ENCODE assay signal across 12 mouse cellular contexts in the genomic region with DNA sequence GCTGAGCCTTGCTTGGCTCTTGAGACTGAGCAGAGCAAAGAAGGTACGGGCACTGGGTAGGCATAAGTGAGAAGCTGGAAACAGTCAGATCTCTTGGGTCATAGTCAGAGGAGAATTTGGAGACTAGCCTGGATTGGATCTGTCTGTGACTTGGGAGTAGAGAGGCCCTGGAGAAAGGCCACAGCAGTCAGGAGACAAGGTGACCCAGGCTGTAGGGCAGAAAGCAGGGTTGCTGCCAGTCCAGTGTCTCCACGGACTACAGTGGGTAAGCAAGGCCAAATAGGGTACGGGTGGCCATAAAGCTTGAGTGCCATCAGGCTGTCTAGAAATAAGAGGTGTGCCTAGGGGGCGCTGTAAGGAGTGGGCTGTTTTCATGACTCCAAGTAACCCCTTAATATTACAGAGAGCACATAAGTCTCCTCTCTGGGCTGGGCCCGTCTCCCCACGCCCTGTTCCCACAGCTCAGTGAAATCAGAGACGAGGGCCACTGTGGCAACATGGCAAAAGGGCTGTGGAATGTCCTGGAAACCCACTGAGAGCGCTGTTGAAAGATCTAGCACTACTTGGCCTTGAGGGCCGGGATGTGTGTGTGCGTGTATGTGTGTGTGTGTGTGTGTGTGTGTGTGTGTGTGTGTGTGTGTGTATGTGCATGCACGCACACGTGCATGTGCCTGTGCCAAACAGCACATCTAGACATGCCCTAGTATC. TPM values are rescaled to one million over a fixed set of nuclear protein-coding genes. Genes with fewer than 3 reads are reported as not detected.
DNase-seq lines count a peak whose midpoint lies in the region; ATAC-seq and TF ChIP-seq lines count a peak whose summit lies in the region.
"Had no signal": no experiment of that assay in that cellular context is flagged by ENCODE, and none has a peak within 500 bp of the region (broad histone marks: within the 10 kb centered on the region; RNA-seq: fewer than 3 reads in every experiment).

No protein-coding gene starts in this region.

- 84% methylated on average over 12 of the region's 12 CpGs for WGBS in forebrain, postnatal 0 days
- 83% methylated on average over 12 of the region's 12 CpGs for WGBS in forebrain, embryonic 11.5 days
- 84% methylated on average over 12 of the region's 12 CpGs for WGBS in neural tube, embryonic 13.5 days
- 75% methylated on average over 12 of the region's 12 CpGs for WGBS in heart, embryonic 15.5 days
- WGBS in small intestine, adult 2 months, result 82% methylated on average over 12 of the region's 12 CpGs
- 84% methylated on average over 12 of the region's 12 CpGs for WGBS in forebrain, embryonic 16.5 days

- no peak for DNase-seq in forebrain, postnatal 0 days
- no peak for DNase-seq in forebrain, embryonic 11.5 days (ENCODE audit: low spot score)
- DNase-seq in neural tube, embryonic 10.5 days (ENCODE audit: extremely low spot score, low spot score), result no peak
- DNase-seq in retina, postnatal 1 day, result no peak
- DNase-seq: cerebellum, adult 9-10 months had no signal

- no peaks in the 10 kb centered on the region for H3K9me3 ChIP-seq in forebrain, postnatal 0 days (ENCODE audit: low read length)
- no peaks in the 10 kb centered on the region for H3K9me3 ChIP-seq in forebrain, embryonic 11.5 days (ENCODE audit: control insufficient read depth, low read length)
- no peaks in the 10 kb centered on the region for H3K9me3 ChIP-seq in neural tube, embryonic 13.5 days
- no peaks in the 10 kb centered on the region for H3K9me3 ChIP-seq in heart, embryonic 15.5 days (replicated peaks)
- no peaks in the 10 kb centered on the region for H3K9me3 ChIP-seq in forebrain, embryonic 16.5 days (ENCODE audit: control insufficient read depth, low read length)
- H3K9me3 ChIP-seq: limb, embryonic 15.5 days had no signal

- H3K4me1 ChIP-seq in forebrain, postnatal 0 days (ENCODE audit: insufficient read depth), result no peaks in the 10 kb centered on the region
- H3K4me1 ChIP-seq in forebrain, embryonic 11.5 days (replicated peaks; ENCODE audit: control insufficient read depth, insufficient read depth, low read length), result 0 out of 2 replicates have a peak, but pooled peaks cover 4% of the 10 kb centered on the region
- H3K4me1 ChIP-seq in neural tube, embryonic 13.5 days (replicated peaks), result peaks cover 14% of the 10 kb centered on the region
- peaks cover 23% of the 10 kb centered on the region for H3K4me1 ChIP-seq in heart, embryonic 15.5 days (replicated peaks)
- peaks cover 15% of the 10 kb centered on the region for H3K4me1 ChIP-seq in small intestine, adult 2 months (ENCODE audit: control insufficient read depth, insufficient read depth, insufficient read length, low read length)
- H3K4me1 ChIP-seq in forebrain, embryonic 16.5 days (replicated peaks; ENCODE audit: control insufficient read depth, insufficient read depth, low read length), result peaks cover 4% of the 10 kb centered on the region

- TF ChIP-seq CTCF in forebrain, postnatal 0 days (IDR thresholded peaks at IDR 0.05; ENCODE audit: low read depth), result peak; percentile 14; the same call in 1 of the 2 replicates
- no peak; the same call in 1 of the 2 replicates for TF ChIP-seq CTCF in small intestine, adult 2 months (IDR thresholded peaks at IDR 0.05; ENCODE audit: extremely low read depth, insufficient read length, insufficient replicate concordance, low read depth, low read length)

- H3K4me2 ChIP-seq in forebrain, postnatal 0 days (ENCODE audit: low read depth), result no peak overlapping the region
- H3K4me2 ChIP-seq in forebrain, embryonic 11.5 days (ENCODE audit: low read depth, low read length, severe bottlenecking), result no peak overlapping the region
- H3K4me2 ChIP-seq in neural tube, embryonic 13.5 days, result no peak overlapping the region
- no peak overlapping the region for H3K4me2 ChIP-seq in heart, embryonic 15.5 days
- H3K4me2 ChIP-seq in forebrain, embryonic 16.5 days (ENCODE audit: low read length), result no peak overlapping the region
- H3K4me2 ChIP-seq: limb, embryonic 15.5 days had no signal

- no peaks in the 10 kb centered on the region for H3K27me3 ChIP-seq in forebrain, postnatal 0 days (ENCODE audit: insufficient read depth, low read length)
- no peaks in the 10 kb centered on the region for H3K27me3 ChIP-seq in forebrain, embryonic 11.5 days (ENCODE audit: control insufficient read depth, insufficient read depth, low read length)
- H3K27me3 ChIP-seq in neural tube, embryonic 13.5 days, result peaks cover 6% of the 10 kb centered on the region
- no peaks in the 10 kb centered on the region for H3K27me3 ChIP-seq in heart, embryonic 15.5 days
- no peaks in the 10 kb centered on the region for H3K27me3 ChIP-seq in small intestine, adult 2 months (ENCODE audit: control insufficient read depth, insufficient read depth, low read length)
- H3K27me3 ChIP-seq in forebrain, embryonic 16.5 days (replicated peaks; ENCODE audit: control insufficient read depth, insufficient read depth, low read length), result no peaks in the 10 kb centered on the region

- no peaks in the 10 kb centered on the region for H3K36me3 ChIP-seq in forebrain, postnatal 0 days (ENCODE audit: insufficient read depth)
- H3K36me3 ChIP-seq in forebrain, embryonic 11.5 days (ENCODE audit: control insufficient read depth, insufficient read depth, low read length), result no peaks in the 10 kb centered on the region
- H3K36me3 ChIP-seq in neural tube, embryonic 13.5 days, result no peaks in the 10 kb centered on the region
- no peaks in the 10 kb centered on the region for H3K36me3 ChIP-seq in heart, embryonic 15.5 days
- no peaks in the 10 kb centered on the region for H3K36me3 ChIP-seq in small intestine, adult 2 months (ENCODE audit: control insufficient read depth, insufficient read depth, low read length)
- no peaks in the 10 kb centered on the region for H3K36me3 ChIP-seq in forebrain, embryonic 16.5 days (ENCODE audit: control insufficient read depth, insufficient read depth)
- H3K36me3 ChIP-seq: limb, embryonic 15.5 days had no signal

- no peak overlapping the region for H3K4me3 ChIP-seq in forebrain, postnatal 0 days (ENCODE audit: low read depth, low read length)
- H3K4me3 ChIP-seq in forebrain, embryonic 11.5 days (ENCODE audit: low read depth, low read length), result no peak overlapping the region
- no peak overlapping the region for H3K4me3 ChIP-seq in neural tube, embryonic 13.5 days
- no peak overlapping the region for H3K4me3 ChIP-seq in heart, embryonic 15.5 days
- no peak overlapping the region for H3K4me3 ChIP-seq in small intestine, adult 2 months (ENCODE audit: low read depth, low read length)
- no peak overlapping the region for H3K4me3 ChIP-seq in forebrain, embryonic 16.5 days (replicated peaks; ENCODE audit: low read length)
- H3K4me3 ChIP-seq: limb, embryonic 15.5 days had no signal

- H3K9ac ChIP-seq in forebrain, postnatal 0 days, result no peak overlapping the region
- no peak overlapping the region for H3K9ac ChIP-seq in forebrain, embryonic 11.5 days (ENCODE audit: low read length)
- H3K9ac ChIP-seq in neural tube, embryonic 13.5 days, result 0 out of 2 replicates have a peak overlapping the region, but pooled peaks have one; percentile 19
- H3K9ac ChIP-seq in heart, embryonic 15.5 days, result no peak overlapping the region
- H3K9ac ChIP-seq in forebrain, embryonic 16.5 days (replicated peaks; ENCODE audit: low read depth, low read length), result no peak overlapping the region
- H3K9ac ChIP-seq: limb, embryonic 15.5 days had no signal

- ATAC-seq in forebrain, postnatal 0 days, result no peak
- no peak for ATAC-seq in forebrain, embryonic 11.5 days (replicated peaks; ENCODE audit: low FRiP score)
- ATAC-seq in neural tube, embryonic 13.5 days (ENCODE audit: low read depth), result no peak
- ATAC-seq in heart, embryonic 15.5 days (replicated peaks; ENCODE audit: insufficient number of reproducible peaks, insufficient read depth, low FRiP score, low read depth), result no peak
- no peak for ATAC-seq in forebrain, embryonic 16.5 days
- ATAC-seq: activated CD4-positive, CD25-positive, alpha-beta regulatory T cell, adult 4 months had no signal

- H3K27ac ChIP-seq in forebrain, postnatal 0 days (ENCODE audit: low read depth, low read length), result no peak overlapping the region
- H3K27ac ChIP-seq in forebrain, embryonic 11.5 days (ENCODE audit: low read depth, low read length), result no peak overlapping the region
- no peak overlapping the region for H3K27ac ChIP-seq in neural tube, embryonic 13.5 days (replicated peaks)
- H3K27ac ChIP-seq in heart, embryonic 15.5 days, result peak overlapping the region; percentile 64; the same call in 1 of the 2 replicates
- peak overlapping the region; percentile 84 for H3K27ac ChIP-seq in small intestine, adult 2 months (ENCODE audit: insufficient read depth, low read depth, low read length)
- no peak overlapping the region for H3K27ac ChIP-seq in forebrain, embryonic 16.5 days (ENCODE audit: low read length)
- H3K27ac ChIP-seq: limb, embryonic 15.5 days had no signal

- TF ChIP-seq POLR2A in small intestine, adult 2 months (IDR thresholded peaks at IDR 0.05; ENCODE audit: low read depth, low read length), result no peak

RNA-seq across cellular contexts. Expression of gene Pwwp2b, which starts 12.5 kb away (rescaled TPM):
- 4.3 and 5.4 TPM in 2 replicates for total RNA-seq in forebrain, postnatal 0 days (2014; rRNA removed)
- 5.6 and 6.3 TPM in 2 replicates for polyA plus RNA-seq in forebrain, postnatal 0 days (2015; fragmentation: Nextera tagmentation; extraction: Ambion mirVana)
- 3.6 and 4.2 TPM in 2 replicates for polyA plus RNA-seq in forebrain, embryonic 11.5 days (2014; fragmentation: Nextera tagmentation; extraction: Ambion mirVana)
- polyA plus RNA-seq in neural tube, embryonic 13.5 days (2015; fragmentation: Nextera tagmentation; extraction: Ambion mirVana), result 5.5 and 6.6 TPM in 2 replicates
- 7.0 and 8.5 TPM in 2 replicates for polyA plus RNA-seq in heart, embryonic 15.5 days (2015; fragmentation: Nextera tagmentation; extraction: Ambion mirVana)
- 5.8 and 19.4 TPM in 2 replicates for polyA plus RNA-seq in small intestine, adult 2 months (2012; rRNA removed)
- polyA plus RNA-seq in forebrain, embryonic 16.5 days (2015; fragmentation: Nextera tagmentation; extraction: Ambion mirVana), result 5.9 and 7.7 TPM in 2 replicates

RNA-seq across cellular contexts. Expression of gene Stk32c, which starts 22.7 kb away (rescaled TPM):
- total RNA-seq in forebrain, postnatal 0 days (2014; rRNA removed), result 26.3 and 30.7 TPM in 2 replicates
- 1.7 and 2.8 TPM in 2 replicates for polyA plus RNA-seq in forebrain, postnatal 0 days (2015; fragmentation: Nextera tagmentation; extraction: Ambion mirVana)
- 0.16 and 0.36 TPM in 2 replicates for polyA plus RNA-seq in forebrain, embryonic 11.5 days (2014; fragmentation: Nextera tagmentation; extraction: Ambion mirVana)
- 0.87 and 1.4 TPM in 2 replicates for polyA plus RNA-seq in neural tube, embryonic 13.5 days (2015; fragmentation: Nextera tagmentation; extraction: Ambion mirVana)
- 0.08 and 0.10 TPM in 2 replicates for polyA plus RNA-seq in heart, embryonic 15.5 days (2015; fragmentation: Nextera tagmentation; extraction: Ambion mirVana)
- 2.5 and 7.7 TPM in 2 replicates for polyA plus RNA-seq in small intestine, adult 2 months (2012; rRNA removed)
- polyA plus RNA-seq in forebrain, embryonic 16.5 days (2015; fragmentation: Nextera tagmentation; extraction: Ambion mirVana), result 1.3 and 2.3 TPM in 2 replicates
- total RNA-seq: CH12.LX had no signal

RNA-seq across cellular contexts. Expression of gene Lrrc27, which starts 23.0 kb away (rescaled TPM):
- total RNA-seq in forebrain, postnatal 0 days (2014; rRNA removed), result 2.5 and 8.1 TPM in 2 replicates
- 4.2 and 5.1 TPM in 2 replicates for polyA plus RNA-seq in forebrain, postnatal 0 days (2015; fragmentation: Nextera tagmentation; extraction: Ambion mirVana)
- 6.3 and 6.7 TPM in 2 replicates for polyA plus RNA-seq in forebrain, embryonic 11.5 days (2014; fragmentation: Nextera tagmentation; extraction: Ambion mirVana)
- 5.2 and 5.4 TPM in 2 replicates for polyA plus RNA-seq in neural tube, embryonic 13.5 days (2015; fragmentation: Nextera tagmentation; extraction: Ambion mirVana)
- polyA plus RNA-seq in heart, embryonic 15.5 days (2015; fragmentation: Nextera tagmentation; extraction: Ambion mirVana), result 3.0 and 3.5 TPM in 2 replicates
- polyA plus RNA-seq in small intestine, adult 2 months (2012; rRNA removed), result 0.15 and 1.3 TPM in 2 replicates
- polyA plus RNA-seq in forebrain, embryonic 16.5 days (2015; fragmentation: Nextera tagmentation; extraction: Ambion mirVana), result 3.6 and 4.6 TPM in 2 replicates

Comparison
In these comparisons a context has a peak if more than half of its experiments do, and no peak if none do; other contexts are left out.
1. H3K27ac ChIP-seq: peak in heart, embryonic 15.5 days (single experiment) and small intestine, adult 2 months (single experiment); none in forebrain, postnatal 0 days (single experiment), forebrain, embryonic 11.5 days (single experiment), neural tube, embryonic 13.5 days (single experiment) and forebrain, embryonic 16.5 days (single experiment).